Mouse (Mus musculus) adrenal gland, postnatal 25 days (tissue): ENCODE data around the gene Nans. TPM values are rescaled to one million over a fixed set of nuclear protein-coding genes. Genes with fewer than 3 reads are reported as not detected.

Experiments used
- DNase-seq: peaks from one replicate; pipeline ENCODE4 v3.0.0; 2021; ENCODE audit warnings: mixed read lengths
- total RNA-seq: library from RNA; stranded (reverse); gene quantifications from 2 replicates; pipeline ENCODE4 v1.2.3, GENCODE M21; 2021

Nans gene
- total RNA-seq, 1 experiment from 2014 or later, result 35.0 TPM

GRCm38 (mm10) chr4:46532926-46533325 lies 43.9 kb downstream of the Nans start:
- DNase-seq, result no peak

GRCm38 (mm10) chr4:46533934-46534720 lies 45.1 kb downstream of the Nans start:
- peak; percentile 21 for DNase-seq

DNA sequence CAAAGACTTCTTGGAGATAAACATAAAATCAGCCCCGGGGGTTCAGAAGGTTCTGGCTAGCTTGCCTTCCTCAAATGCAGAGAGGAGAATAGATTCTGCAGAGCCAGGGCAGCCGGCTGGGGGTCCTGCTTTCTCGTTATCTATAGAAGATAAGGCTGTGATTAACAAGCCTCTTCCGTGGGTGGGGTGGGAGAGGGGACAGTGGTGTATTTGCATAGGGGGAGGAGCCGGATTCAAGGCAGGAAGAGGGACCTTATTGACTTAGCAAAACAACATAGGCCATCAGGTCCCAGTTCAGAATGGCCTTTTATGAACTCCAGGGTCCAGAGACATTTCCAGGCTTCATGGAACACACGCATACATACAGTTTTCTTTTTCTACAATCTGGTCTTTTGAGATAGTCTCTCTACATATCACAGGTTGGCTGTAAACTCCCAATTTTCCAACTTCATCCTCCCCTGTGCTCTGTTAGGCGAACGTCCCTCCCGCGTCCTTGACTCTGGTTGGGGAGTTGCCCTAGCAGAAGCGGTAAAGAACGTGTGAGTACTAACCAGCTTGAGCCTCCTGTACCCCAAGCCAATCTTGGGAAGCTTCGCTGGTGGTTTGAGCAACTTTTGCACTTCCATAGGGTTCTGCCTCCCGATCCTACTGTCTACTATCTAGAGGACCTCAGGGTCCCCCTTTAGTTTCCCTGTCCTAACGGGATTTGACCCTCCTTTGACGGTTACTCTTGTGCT lies 46.2 kb downstream of the Nans start:
- DNase-seq, result no peak

DNA sequence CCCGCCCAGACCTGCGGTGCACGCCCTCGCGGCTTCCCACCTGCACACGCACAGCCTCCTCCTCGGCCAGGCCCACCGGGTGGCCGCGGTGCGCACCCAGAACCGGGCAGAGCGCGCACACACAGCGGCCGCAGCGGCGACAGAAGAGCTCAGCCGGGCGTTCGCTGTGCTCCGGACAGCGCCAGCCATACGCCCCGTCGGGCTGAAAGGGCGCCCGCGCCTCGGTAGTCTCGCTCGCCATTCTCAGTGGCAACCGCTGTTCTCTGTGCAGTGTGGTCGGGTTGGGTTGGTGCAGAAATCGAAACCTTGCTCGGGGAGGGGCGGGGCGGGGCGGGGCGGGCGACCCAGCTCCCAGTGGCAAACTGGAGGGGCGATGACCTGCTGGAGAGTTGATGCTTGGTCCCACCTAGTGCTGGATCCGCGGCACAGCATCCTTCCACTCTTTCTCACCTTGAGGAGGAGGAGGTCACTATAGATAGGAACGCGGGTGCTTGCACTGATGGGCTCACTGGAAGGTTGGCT lies 46.9 kb downstream of the Nans start, which contains the start of gene Trim14:
Gene Trim14 (minus strand): TSS at position 302 of the 522 bp plus-strand sequence.
- DNase-seq, result peak; percentile 40

DNA sequence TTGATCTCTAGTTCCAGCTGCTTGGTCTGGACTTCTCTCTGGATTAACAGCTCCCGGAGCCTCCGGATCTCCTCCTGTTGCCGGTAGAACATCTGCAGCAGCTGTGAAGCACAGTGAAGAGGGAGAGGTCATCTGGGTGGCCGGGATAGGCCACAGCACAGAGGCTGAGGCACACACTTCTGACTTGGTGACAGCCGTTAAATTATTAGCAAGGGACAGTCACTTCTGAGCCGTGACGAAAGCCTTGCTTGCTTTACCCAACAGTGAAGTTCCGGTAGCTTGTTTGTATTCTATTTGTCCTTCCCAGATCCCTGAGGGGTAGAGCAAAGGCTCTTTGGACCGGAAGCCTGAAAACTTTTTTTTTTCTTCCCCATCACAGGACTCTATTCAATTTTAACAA lies 50.1 kb downstream of the Nans start:
- DNase-seq, result no peak

DNA sequence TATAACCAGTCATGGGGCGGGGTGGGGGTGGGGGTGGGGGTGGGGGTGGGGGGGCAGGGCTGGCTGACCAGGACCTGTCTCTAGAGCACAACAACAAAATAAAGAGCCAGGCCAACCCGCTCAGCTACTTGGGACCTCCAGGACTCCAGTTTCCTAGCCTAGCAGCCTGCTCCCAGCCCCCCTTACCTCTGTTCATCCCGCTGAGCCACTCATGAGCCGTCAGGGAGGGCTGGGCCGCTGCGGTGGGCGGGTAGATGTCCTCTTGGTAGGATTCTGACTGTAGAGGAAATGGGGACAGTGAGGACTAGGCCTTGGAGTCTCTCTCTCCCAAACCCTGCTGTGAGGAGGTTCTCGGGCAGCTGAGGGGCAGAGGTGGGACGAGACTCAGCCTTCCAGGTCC lies 52.7 kb downstream of the Nans start:
- no peak for DNase-seq

DNA sequence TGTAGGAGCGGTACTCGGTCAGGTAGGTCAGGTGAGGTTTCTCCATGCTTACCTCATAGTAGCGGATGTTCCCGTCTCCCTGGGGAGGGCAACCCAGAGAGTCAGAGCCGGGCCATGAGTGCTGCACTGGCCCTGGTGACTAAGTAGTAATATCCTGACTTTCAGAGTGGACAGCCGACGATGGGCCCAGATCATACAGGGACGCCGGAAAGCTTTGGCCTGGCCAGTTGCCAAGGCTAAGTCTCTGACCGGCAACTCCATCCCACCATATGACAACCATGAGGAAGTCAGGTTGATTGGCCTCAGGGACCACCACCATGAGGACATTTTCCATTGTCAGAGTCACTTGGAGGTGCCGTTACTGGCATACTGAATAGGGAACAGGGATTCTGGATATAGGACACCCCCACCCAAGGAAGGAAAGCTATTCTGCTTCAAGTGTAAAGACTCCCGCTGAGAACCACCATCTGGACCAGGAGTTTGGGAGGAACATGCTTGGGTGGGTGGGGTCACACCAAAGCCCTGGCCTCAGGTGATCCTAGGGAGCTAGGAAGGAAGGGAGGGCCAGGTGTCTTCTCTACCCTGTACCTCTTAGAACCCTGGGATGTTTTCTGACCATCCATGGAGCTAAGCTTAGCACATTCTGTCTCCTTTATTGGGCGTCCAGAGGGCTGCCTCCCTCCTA lies 54.5 kb downstream of the Nans start:
- no peak for DNase-seq

- no peak for DNase-seq
These were observed 55.3 kb downstream of the Nans start for GRCm38 (mm10) chr4:46544313-46544712.

DNA sequence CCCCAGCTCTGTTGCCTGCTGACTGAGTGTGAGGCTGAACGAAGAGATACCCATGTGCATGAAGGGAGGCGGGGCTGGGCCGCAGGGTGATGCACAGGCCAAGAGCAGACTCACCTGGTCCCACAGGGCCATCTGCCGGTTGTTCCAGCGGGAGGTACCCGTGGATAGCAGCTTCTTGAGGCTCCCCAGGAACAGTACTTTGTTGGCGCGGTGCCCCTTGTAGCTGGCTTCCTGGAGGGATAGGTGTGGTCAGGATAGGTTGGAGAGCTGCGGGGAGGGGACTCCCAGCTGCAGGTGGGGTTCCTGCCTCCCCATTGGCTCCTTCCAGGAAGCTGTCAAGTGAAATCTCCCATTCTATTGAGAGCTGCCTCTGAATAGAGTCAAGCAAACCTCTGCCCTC lies 56.5 kb downstream of the Nans start:
- DNase-seq, result no peak

DNA sequence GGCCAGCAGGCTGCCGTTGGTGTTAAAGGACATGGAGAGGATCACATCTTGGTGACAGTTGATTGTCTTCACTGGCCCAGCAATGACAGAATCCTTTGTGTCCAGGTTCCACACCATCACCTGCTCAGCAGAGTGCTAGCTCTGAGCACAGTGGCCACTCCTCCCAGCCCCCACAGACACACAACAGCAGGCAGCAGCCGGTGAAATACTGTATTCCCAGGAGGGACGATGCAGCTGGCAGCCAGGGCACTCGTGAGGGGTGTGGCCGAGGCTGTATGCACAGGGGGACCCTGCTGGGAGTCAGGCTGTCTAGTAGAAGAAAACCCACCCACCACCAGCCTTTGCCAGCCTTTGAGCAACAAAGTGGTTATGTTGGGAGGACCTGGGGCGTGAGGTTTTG lies 57.7 kb downstream of the Nans start:
- no peak for DNase-seq

DNA sequence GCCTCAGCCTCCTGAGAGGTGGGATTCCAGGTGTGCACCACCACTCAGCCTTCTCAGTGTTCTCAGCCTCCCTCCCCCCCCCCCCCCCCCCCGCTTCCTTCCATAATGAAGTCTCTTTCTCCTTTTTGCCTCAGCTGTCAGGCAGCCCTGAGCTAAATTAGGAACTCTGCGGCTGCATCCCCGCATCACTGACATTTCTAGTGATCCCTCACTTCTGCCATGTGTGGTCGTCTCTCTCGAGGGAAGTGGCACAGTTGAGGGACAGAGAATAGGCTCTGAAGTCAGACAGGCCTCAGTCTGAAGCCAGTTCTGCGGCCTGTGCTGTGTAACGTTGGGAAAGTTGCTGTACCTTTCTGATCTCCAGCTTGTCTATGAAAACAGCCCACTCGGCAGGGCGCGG lies 60.9 kb downstream of the Nans start:
- DNase-seq, result no peak

DNA sequence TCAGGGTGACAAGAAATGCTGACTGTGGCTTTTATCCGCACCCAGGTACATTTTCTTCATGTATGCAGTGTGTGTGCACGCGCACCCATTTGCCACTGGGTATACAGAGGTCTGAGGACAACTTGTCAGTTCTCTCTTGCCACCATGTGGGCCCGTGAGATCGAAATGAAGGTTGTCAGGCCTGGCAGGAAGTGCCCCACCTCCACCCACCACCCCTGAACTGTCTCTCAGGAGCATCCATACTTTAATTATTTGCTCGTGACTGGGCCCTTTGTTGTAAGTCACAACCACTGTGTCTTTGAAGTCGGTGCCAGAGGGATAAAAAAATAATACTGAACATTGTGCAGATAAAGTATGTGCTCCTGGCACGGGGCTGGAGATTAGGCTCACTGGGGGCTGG lies 61.4 kb downstream of the Nans start:
- no peak for DNase-seq

Other genes with a start within 250 kb of the Nans start
- not detected in 2 replicates for gene Foxe1, start 145.6 kb upstream of the Nans start, total RNA-seq
- gene Trmo, start 99.8 kb upstream of the Nans start, total RNA-seq, result 7.5 and 9.9 TPM in 2 replicates
- not detected in 2 replicates for gene Hemgn, start 75.7 kb upstream of the Nans start, total RNA-seq
- 140 and 161 TPM in 2 replicates for gene Anp32b, start 38.3 kb upstream of the Nans start, total RNA-seq
- gene Trim14, start 46.9 kb downstream of the Nans start, total RNA-seq, result 3.3 and 5.1 TPM in 2 replicates
- gene Coro2a, start 113.0 kb downstream of the Nans start, total RNA-seq, result 2.4 and 3.5 TPM in 2 replicates
- 2.1 and 2.9 TPM in 2 replicates for gene Tbc1d2, start 161.0 kb downstream of the Nans start, total RNA-seq